Mouse (Mus musculus): Measurements from ENCODE around the gene Kcnj6. TPM values are rescaled to one million over a fixed set of nuclear protein-coding genes. Genes with fewer than 3 reads are reported as not detected.

Gene Kcnj6
- polyA plus RNA-seq, 1 experiment: not detected

- no peaks in the 10 kb centered on the region for H3K27me3 ChIP-seq (ENCODE audit: control insufficient read depth, insufficient read depth, low read length)
- H3K36me3 ChIP-seq (ENCODE audit: control insufficient read depth, insufficient read depth, low read length): no peaks in the 10 kb centered on the region
- peaks cover 4% of the 10 kb centered on the region; the same call in 1 of the 2 replicates for H3K4me1 ChIP-seq (ENCODE audit: control insufficient read depth, insufficient read depth, insufficient read length, low read length)
- 6% methylated on average over 25 of the region's 25 CpGs for whole genome bisulfite sequencing
- peak overlapping the region; percentile 24; the same call in 1 of the 2 replicates for H3K4me3 ChIP-seq (ENCODE audit: low read depth, low read length)
- H3K27ac ChIP-seq (ENCODE audit: insufficient read depth, low read depth, low read length): no peak overlapping the region
- TF ChIP-seq POLR2A (IDR thresholded peaks at IDR 0.05; ENCODE audit: low read depth, low read length) (no peak), CTCF (IDR thresholded peaks at IDR 0.05; ENCODE audit: extremely low read depth, insufficient read length, insufficient replicate concordance, low read depth, low read length) (peak; percentile 94)
Observed at GRCm38 (mm10) chr16:94713480-94714094, 283.9 kb downstream of the Kcnj6 start.

- H3K36me3 ChIP-seq (ENCODE audit: control insufficient read depth, insufficient read depth, low read length): no peaks in the 10 kb centered on the region
- TF ChIP-seq POLR2A (IDR thresholded peaks at IDR 0.05; ENCODE audit: low read depth, low read length) (no peak), CTCF (IDR thresholded peaks at IDR 0.05; ENCODE audit: extremely low read depth, insufficient read length, insufficient replicate concordance, low read depth, low read length) (no peak)
- peaks cover 6% of the 10 kb centered on the region; the same call in 1 of the 2 replicates for H3K4me1 ChIP-seq (ENCODE audit: control insufficient read depth, insufficient read depth, insufficient read length, low read length)
- WGBS: 83% methylated on average over 4 of the region's 4 CpGs
- no peaks in the 10 kb centered on the region for H3K27me3 ChIP-seq (ENCODE audit: control insufficient read depth, insufficient read depth, low read length)
- no peak overlapping the region for H3K4me3 ChIP-seq (ENCODE audit: low read depth, low read length)
- no peak overlapping the region for H3K27ac ChIP-seq (ENCODE audit: insufficient read depth, low read depth, low read length)
Observed at GRCm38 (mm10) chr16:94701971-94702370, 295.5 kb downstream of the Kcnj6 start.

GRCm38 (mm10) chr16:94701141-94701540 lies 296.4 kb downstream of the Kcnj6 start:
- Histone ChIP-seq H3K4me1 (ENCODE audit: control insufficient read depth, insufficient read depth, insufficient read length, low read length) (peaks cover 6% of the 10 kb centered on the region), H3K27ac (ENCODE audit: insufficient read depth, low read depth, low read length) (no peak overlapping the region), H3K36me3 (ENCODE audit: control insufficient read depth, insufficient read depth, low read length) (no peaks in the 10 kb centered on the region), H3K27me3 (ENCODE audit: control insufficient read depth, insufficient read depth, low read length) (no peaks in the 10 kb centered on the region), H3K4me3 (ENCODE audit: low read depth, low read length) (no peak overlapping the region)
- TF ChIP-seq POLR2A (IDR thresholded peaks at IDR 0.05; ENCODE audit: low read depth, low read length): no peak
- TF ChIP-seq CTCF (IDR thresholded peaks at IDR 0.05; ENCODE audit: extremely low read depth, insufficient read length, insufficient replicate concordance, low read depth, low read length): no peak
- WGBS: 84% methylated on average over 4 of the region's 4 CpGs

All from small intestine, adult 2 months (tissue).